25 mouse cellular contexts compared by ENCODE assay signal in the genomic region with DNA sequence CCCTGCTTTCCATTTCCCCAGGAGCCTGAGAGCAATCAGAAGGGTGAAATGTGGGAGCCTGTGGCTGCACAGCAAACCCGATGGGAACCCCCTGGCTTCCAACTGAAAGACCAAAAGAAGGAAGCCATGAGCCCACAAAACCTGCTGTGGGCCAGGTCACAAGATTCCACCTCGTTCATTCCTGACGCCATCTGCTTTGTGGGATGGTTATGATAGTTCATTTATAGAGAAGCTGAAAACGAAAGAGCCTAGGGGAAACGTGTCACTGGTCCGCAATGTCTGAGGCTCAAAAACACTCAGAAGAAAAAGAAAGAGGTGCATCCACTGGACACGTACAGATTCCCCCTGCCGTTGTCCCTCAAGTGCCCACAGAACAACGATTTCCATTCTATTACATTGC. TPM values are rescaled to one million over a fixed set of nuclear protein-coding genes. Genes with fewer than 3 reads are reported as not detected.
DNase-seq lines count a peak whose midpoint lies in the region; ATAC-seq and TF ChIP-seq lines count a peak whose summit lies in the region.
"Had no signal": no experiment of that assay in that cellular context is flagged by ENCODE, and none has a peak within 500 bp of the region (broad histone marks: within the 10 kb centered on the region; RNA-seq: fewer than 3 reads in every experiment).

No protein-coding gene starts in this region.

- intact Hi-C loops in gastrocnemius, postnatal 14 days (cut with DNase I; ENCODE audit: low total_unique reads): no loop called here

- TF ChIP-seq EP300 in CH12.LX (IDR thresholded peaks at IDR 0.05; ENCODE audit: low read length): no peak

- H3K27ac ChIP-seq in CH12.LX (ENCODE audit: insufficient read depth, low read depth): no peak overlapping the region
- H3K27ac ChIP-seq in bone marrow, adult 2 months (ENCODE audit: control insufficient read depth, insufficient read depth, low read depth, low read length, poor library complexity): 0 out of 2 replicates have a peak overlapping the region, but pooled peaks have one; percentile 11
- H3K27ac ChIP-seq: embryonic facial prominence, embryonic 10.5 days; embryonic facial prominence, embryonic 12.5 days had no signal

- TF ChIP-seq CTCF in CH12.LX (conservative IDR thresholded peaks at IDR 0.05 in 1 of 2, IDR thresholded peaks at IDR 0.05 in 1 of 2; ENCODE audit: low read depth in 2 of 2, low read length in 2 of 2): no peak
- TF ChIP-seq CTCF in bone marrow, adult 2 months (IDR thresholded peaks at IDR 0.05; ENCODE audit: control insufficient read depth, insufficient read depth, low read length): no peak

- no peak for DNase-seq in CH12.LX (ENCODE audit: extremely low read depth)
- DNase-seq in gastrocnemius, postnatal 14 days: no peak
- no peak for DNase-seq in kidney, postnatal 25 days
- DNase-seq in right cerebral cortex, postnatal 25 days: no peak
- DNase-seq: adrenal gland, adult 8-10 months; adrenal gland, postnatal 14 days; adrenal gland, postnatal 36 days; cerebellum, adult 11 months; cerebellum, adult 18-20 months; cerebellum, adult 8-10 months; cerebellum, adult 9-11 months; cerebellum, postnatal 14 days; cerebellum, postnatal 36 days; forebrain, postnatal 0 days had no signal

- peak; percentile 60 for ATAC-seq in granulocyte monocyte progenitor cell, adult 5-6 weeks (replicated peaks; ENCODE audit: poor library complexity, severe bottlenecking)
- peak; percentile 36 for ATAC-seq in megakaryocyte, adult 5-6 weeks (ENCODE audit: poor library complexity, severe bottlenecking)
- no peak for ATAC-seq in frontal cortex, adult (ENCODE audit: low TSS enrichment)
- ATAC-seq: activated CD4-positive, CD25-positive, alpha-beta regulatory T cell, adult 4 months; forebrain, embryonic 15.5 days; forebrain, postnatal 0 days; Patski had no signal

- H3K9me3 ChIP-seq in CH12.LX (replicated peaks; ENCODE audit: low read length): no peaks in the 10 kb centered on the region
- H3K9me3 ChIP-seq: embryonic facial prominence, embryonic 10.5 days; embryonic facial prominence, embryonic 12.5 days; forebrain, embryonic 12.5 days; forebrain, embryonic 15.5 days; G1E had no signal

- H3K79me2 ChIP-seq in CH12.LX (replicated peaks; ENCODE audit: control insufficient read depth, extremely low read depth, insufficient read depth, poor library complexity, severe bottlenecking): no peaks in the 10 kb centered on the region

- dilution Hi-C loops in CH12.LX (cut with MboI; ENCODE audit: extremely low pct_ligation_motif_present, extremely low pct_unique_long_range_greater_than_20kb, low sequenced_read_pairs): no loop called here

- no peak for TF ChIP-seq RAD21 in CH12.LX (IDR thresholded peaks at IDR 0.05; ENCODE audit: low read depth, low read length)

- no peak overlapping the region for H3K9ac ChIP-seq in CH12.LX (ENCODE audit: insufficient read depth, low read depth)
- H3K9ac ChIP-seq: embryonic facial prominence, embryonic 12.5 days; forebrain, embryonic 12.5 days; forebrain, embryonic 15.5 days; forebrain, postnatal 0 days had no signal

- 31% methylated on average over 9 of the region's 9 CpGs for WGBS in bone marrow, adult 2 months

- TF ChIP-seq POLR2A in CH12.LX (IDR thresholded peaks at IDR 0.05; ENCODE audit: low read depth, low read length): no peak
- no peak for TF ChIP-seq POLR2A in bone marrow, adult 2 months (IDR thresholded peaks at IDR 0.05; ENCODE audit: borderline replicate concordance, control insufficient read depth, low read depth, low read length)

- H3K36me3 ChIP-seq in CH12.LX (replicated peaks in 1 of 2; ENCODE audit: control insufficient read depth in 1 of 2, insufficient read depth in 1 of 2, low read length in 1 of 2): no peaks in the 10 kb centered on the region
- H3K36me3 ChIP-seq: embryonic facial prominence, embryonic 10.5 days; embryonic facial prominence, embryonic 12.5 days; forebrain, embryonic 12.5 days; forebrain, embryonic 15.5 days; G1E had no signal

- H3K4me1 ChIP-seq in CH12.LX (ENCODE audit: control insufficient read depth in 1 of 2, insufficient read depth in 2 of 2): peaks cover 0 to 17% of the 10 kb centered on the region in 2 experiments; a peak in 2 of 4 replicates
- H3K4me1 ChIP-seq in bone marrow, adult 2 months (ENCODE audit: control insufficient read depth, insufficient read depth, low read length): peaks cover 3% of the 10 kb centered on the region

- peak overlapping the region; percentile 12 for H3K4me2 ChIP-seq in CH12.LX (ENCODE audit: insufficient read depth, low read depth, poor library complexity, severe bottlenecking)
- H3K4me2 ChIP-seq: embryonic facial prominence, embryonic 12.5 days; forebrain, embryonic 12.5 days; forebrain, embryonic 15.5 days had no signal

- H3K27me3 ChIP-seq in CH12.LX (replicated peaks): no peaks in the 10 kb centered on the region
- H3K27me3 ChIP-seq: forebrain, embryonic 15.5 days; Patski had no signal

- in situ Hi-C loops in CH12.LX (cut with MboI; ENCODE audit: low pct_ligation_motif_present, low pct_unique_long_range_greater_than_20kb, low sequenced_read_pairs): no loop called here

- H3K4me3 ChIP-seq in CH12.LX (replicated peaks in 1 of 3; ENCODE audit: low read depth in 2 of 3, low read length in 2 of 3, poor library complexity in 1 of 3): no peak overlapping the region
- H3K4me3 ChIP-seq in bone marrow, adult 2 months (replicated peaks; ENCODE audit: control insufficient read depth, low read depth, low read length): no peak overlapping the region
- H3K4me3 ChIP-seq: embryonic facial prominence, embryonic 10.5 days; embryonic facial prominence, embryonic 12.5 days; forebrain, embryonic 12.5 days; forebrain, embryonic 15.5 days had no signal

TF ChIP-seq in CH12.LX, 34 proteins besides CTCF, POLR2A, EP300 and RAD21:
- TF ChIP-seq ZNF384 (IDR thresholded peaks at IDR 0.05; ENCODE audit: low read depth, low read length) (no peak), ZKSCAN1 (IDR thresholded peaks at IDR 0.05; ENCODE audit: borderline replicate concordance, low read depth, low read length) (no peak), NELFE (IDR thresholded peaks at IDR 0.05; ENCODE audit: low read depth, low read length) (no peak), MYC (IDR thresholded peaks at IDR 0.05; ENCODE audit: low read depth, low read length) (no peak), SIN3A (IDR thresholded peaks at IDR 0.05; ENCODE audit: low read length) (no peak), ELF1 (IDR thresholded peaks at IDR 0.05; ENCODE audit: low read depth, low read length) (no peak), E2F4 (IDR thresholded peaks at IDR 0.05; ENCODE audit: insufficient replicate concordance, low read depth, low read length) (no peak), UBTF (IDR thresholded peaks at IDR 0.05; ENCODE audit: low read depth, low read length) (no peak), CHD2 (IDR thresholded peaks at IDR 0.05; ENCODE audit: low read length) (no peak), IRF4 (IDR thresholded peaks at IDR 0.05; ENCODE audit: low read depth, low read length) (no peak), TBP (conservative IDR thresholded peaks at IDR 0.05; ENCODE audit: low read depth, low read length) (no peak), ETS1 (conservative IDR thresholded peaks at IDR 0.05; ENCODE audit: low read depth, low read length) (no peak), TCF12 (IDR thresholded peaks at IDR 0.05; ENCODE audit: low read depth, low read length) (no peak), BHLHE40 (IDR thresholded peaks at IDR 0.05; ENCODE audit: low read depth, low read length) (no peak), MAZ (IDR thresholded peaks at IDR 0.05; ENCODE audit: low read depth, low read length) (no peak), JUND (conservative IDR thresholded peaks at IDR 0.05; ENCODE audit: low read depth, low read length) (no peak), KAT2A (IDR thresholded peaks at IDR 0.05; ENCODE audit: insufficient replicate concordance, low read length) (no peak), USF1 (IDR thresholded peaks at IDR 0.05; ENCODE audit: low read depth, low read length) (no peak)

RNA-seq across cellular contexts. Expression of a gene that starts 43.1 kb away (rescaled TPM):
- total RNA-seq in CH12.LX (2012; rRNA removed) (12.8 and 14.2 TPM in 2 replicates), CH12.LX (2014; rRNA removed) (5.0 and 6.4 TPM in 2 replicates)
- 21.1 and 25.2 TPM in 2 replicates for polyA plus RNA-seq in CH12.LX (2012; ENCODE audit: insufficient read length, low read depth)
- polyA plus RNA-seq in bone marrow, adult 2 months (2011; ENCODE audit: insufficient read depth, insufficient read length, low replicate concordance, missing spikeins): 7.6 and 10.2 TPM in 2 replicates
- total RNA-seq in granulocyte monocyte progenitor cell, adult 5-6 weeks (2014; fragmentation: Nextera tagmentation): 12.8 and 19.7 TPM in 2 replicates
- total RNA-seq in granulocyte monocyte progenitor cell, adult 5-6 weeks (2017): 16.5 and 18.7 TPM in 2 replicates
- 4.9 and 6.7 TPM in 2 replicates for total RNA-seq in megakaryocyte, adult 5-6 weeks (2015)
- 5.0 and 6.3 TPM in 2 replicates for total RNA-seq in megakaryocyte, adult 5-6 weeks (2017)
- under 1 TPM; 0.25 to 0.51 TPM for total RNA-seq in gastrocnemius, postnatal 14 days (2021)
